Mouse (Mus musculus): ENCODE measurements around the gene Gm10273.

DNA sequence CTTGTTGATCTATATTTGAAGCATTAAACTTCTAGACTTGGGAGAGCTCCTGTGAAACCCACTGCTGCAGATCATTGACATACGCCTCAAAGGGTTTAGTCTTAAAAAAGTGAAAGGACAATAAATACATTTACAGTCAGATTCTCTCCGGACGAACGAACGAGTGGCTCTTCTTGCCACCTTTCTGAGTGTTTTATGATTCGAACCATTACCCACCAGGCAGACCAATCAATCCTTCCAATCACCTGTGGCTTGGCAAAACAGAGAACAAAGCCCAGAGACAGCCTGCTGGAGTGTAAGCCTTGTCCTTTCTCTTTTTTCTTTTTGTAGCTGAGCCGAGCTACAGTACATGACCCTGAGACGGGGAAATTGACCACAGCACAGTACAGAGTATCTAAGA is 40.4 kb upstream of the Gm10273 start:
- TF ChIP-seq NELFE (IDR thresholded peaks at IDR 0.05; ENCODE audit: low read depth, low read length) (no peak), CTCF (conservative IDR thresholded peaks at IDR 0.05 in 1 of 2, IDR thresholded peaks at IDR 0.05 in 1 of 2; ENCODE audit: low read depth in 2 of 2, low read length in 2 of 2) (no peak), E2F4 (IDR thresholded peaks at IDR 0.05; ENCODE audit: insufficient replicate concordance, low read depth, low read length) (no peak), NRF1 (IDR thresholded peaks at IDR 0.05; ENCODE audit: low read depth, low read length) (no peak), POLR2A (IDR thresholded peaks at IDR 0.05; ENCODE audit: low read depth, low read length) (no peak), ZKSCAN1 (IDR thresholded peaks at IDR 0.05; ENCODE audit: borderline replicate concordance, low read depth, low read length) (no peak), RCOR1 (conservative IDR thresholded peaks at IDR 0.05; ENCODE audit: low read depth, low read length) (no peak), USF2 (conservative IDR thresholded peaks at IDR 0.05; ENCODE audit: low read depth, low read length) (no peak), USF1 (IDR thresholded peaks at IDR 0.05; ENCODE audit: low read depth, low read length) (no peak), GABPA (IDR thresholded peaks at IDR 0.05; ENCODE audit: insufficient replicate concordance, low read depth, low read length) (no peak)

Measured in CH12.LX (cell line).